12 mouse cellular contexts compared by ENCODE assay signal in genomic region chr11:94346611-94347010, GRCm38 (mm10). TPM values are rescaled to one million over a fixed set of nuclear protein-coding genes. Genes with fewer than 3 reads are reported as not detected.
DNase-seq lines count a peak whose midpoint lies in the region; ATAC-seq and TF ChIP-seq lines count a peak whose summit lies in the region.
"Had no signal": no experiment of that assay in that cellular context is flagged by ENCODE, and none has a peak within 500 bp of the region (broad histone marks: within the 10 kb centered on the region; RNA-seq: fewer than 3 reads in every experiment).

No protein-coding gene starts in this region.

- TF ChIP-seq EP300 in heart, postnatal 0 days (IDR thresholded peaks at IDR 0.05; ENCODE audit: low read depth): no peak
- TF ChIP-seq EP300 in heart, adult 2 months (IDR thresholded peaks at IDR 0.05; ENCODE audit: insufficient read depth, low read depth, low read length): no peak
- peak; percentile 82 for TF ChIP-seq EP300 in lung, postnatal 0 days (IDR thresholded peaks at IDR 0.05)

- no peaks in the 10 kb centered on the region for H3K79me2 ChIP-seq in heart, adult 2 months (replicated peaks; ENCODE audit: control insufficient read depth, insufficient read depth, low read length)

- H3K9ac ChIP-seq in heart, postnatal 0 days (replicated peaks; ENCODE audit: low read depth, low read length): no peak overlapping the region
- H3K9ac ChIP-seq in heart, adult 2 months (ENCODE audit: low read depth, low read length): no peak overlapping the region
- no peak overlapping the region for H3K9ac ChIP-seq in lung, postnatal 0 days (replicated peaks; ENCODE audit: low read depth)
- no peak overlapping the region for H3K9ac ChIP-seq in stomach, embryonic 16.5 days (ENCODE audit: low read length)
- H3K9ac ChIP-seq: forebrain, embryonic 13.5 days had no signal

- peak; percentile 60 for DNase-seq in heart, postnatal 0 days (ENCODE audit: low spot score)
- DNase-seq in heart, adult 2 months: no peak
- DNase-seq in lung, postnatal 0 days (ENCODE audit: low spot score): peak; percentile 89
- DNase-seq in lung, postnatal 14 days: no peak
- DNase-seq in adrenal gland, postnatal 36 days: peak; percentile 74 to 78
- no peak for DNase-seq in frontal cortex, postnatal 14 days (ENCODE audit: low spot score in 2 of 2)
- no peak for DNase-seq in spleen, adult 18-20 months
- DNase-seq: layer of hippocampus, postnatal 36 days had no signal

- WGBS in heart, postnatal 0 days: 26% methylated on average over 3 of the region's 3 CpGs
- 24% methylated on average over 3 of the region's 3 CpGs for WGBS in heart, adult 2 months
- WGBS in lung, postnatal 0 days: 14% methylated on average over 3 of the region's 3 CpGs
- WGBS in stomach, embryonic 16.5 days: 19% methylated on average over 3 of the region's 3 CpGs

- no peak overlapping the region for H3K4me2 ChIP-seq in heart, postnatal 0 days (ENCODE audit: low read depth, low read length)
- H3K4me2 ChIP-seq in lung, postnatal 0 days (replicated peaks; ENCODE audit: low read depth, low read length): no peak overlapping the region
- no peak overlapping the region; the same call in 1 of the 2 replicates for H3K4me2 ChIP-seq in stomach, embryonic 16.5 days (ENCODE audit: low read depth, low read length)
- H3K4me2 ChIP-seq: forebrain, embryonic 13.5 days had no signal

- H3K9me3 ChIP-seq in heart, postnatal 0 days (replicated peaks; ENCODE audit: control insufficient read depth, low read length): no peaks in the 10 kb centered on the region
- H3K9me3 ChIP-seq in lung, postnatal 0 days (ENCODE audit: low read length): no peaks in the 10 kb centered on the region
- no peaks in the 10 kb centered on the region for H3K9me3 ChIP-seq in stomach, embryonic 16.5 days (replicated peaks; ENCODE audit: control insufficient read depth, low read length)
- H3K9me3 ChIP-seq: forebrain, embryonic 13.5 days; midbrain, embryonic 10.5 days had no signal

- no peak for TF ChIP-seq CTCF in heart, postnatal 0 days (IDR thresholded peaks at IDR 0.05; ENCODE audit: low read depth)
- no peak for TF ChIP-seq CTCF in heart, adult 2 months (IDR thresholded peaks at IDR 0.05)
- TF ChIP-seq CTCF in lung, postnatal 0 days (IDR thresholded peaks at IDR 0.05): no peak

- TF ChIP-seq POLR2A in heart, adult 2 months (IDR thresholded peaks at IDR 0.05; ENCODE audit: insufficient read depth, low read depth, low read length): no peak

- intact Hi-C loops in heart, adult 2 months (cut with DNase I): no loop called here

- no peak overlapping the region for H3K27ac ChIP-seq in heart, postnatal 0 days (ENCODE audit: low read depth)
- no peak overlapping the region for H3K27ac ChIP-seq in heart, adult 2 months
- peak overlapping the region; percentile 63 for H3K27ac ChIP-seq in lung, postnatal 0 days (ENCODE audit: low read length)
- peak overlapping the region; percentile 80 for H3K27ac ChIP-seq in stomach, embryonic 16.5 days (ENCODE audit: low read length)
- H3K27ac ChIP-seq: forebrain, embryonic 13.5 days; midbrain, embryonic 10.5 days had no signal

- no peak overlapping the region for H3K4me3 ChIP-seq in heart, postnatal 0 days (ENCODE audit: low read depth, low read length)
- no peak overlapping the region for H3K4me3 ChIP-seq in heart, adult 2 months
- no peak overlapping the region for H3K4me3 ChIP-seq in lung, postnatal 0 days (ENCODE audit: low read depth, low read length)
- no peak overlapping the region for H3K4me3 ChIP-seq in stomach, embryonic 16.5 days (replicated peaks; ENCODE audit: low read length)
- H3K4me3 ChIP-seq: forebrain, embryonic 13.5 days; midbrain, embryonic 10.5 days had no signal

- H3K4me1 ChIP-seq in heart, postnatal 0 days (ENCODE audit: control insufficient read depth, insufficient read depth): peaks cover 5% of the 10 kb centered on the region; the same call in 1 of the 2 replicates
- H3K4me1 ChIP-seq in heart, adult 2 months (ENCODE audit: control insufficient read depth, insufficient read depth, low read length): no peaks in the 10 kb centered on the region; the same call in 1 of the 2 replicates
- peaks cover 21% of the 10 kb centered on the region for H3K4me1 ChIP-seq in lung, postnatal 0 days (ENCODE audit: insufficient read depth, low read depth, low read length)
- peaks cover 27% of the 10 kb centered on the region for H3K4me1 ChIP-seq in stomach, embryonic 16.5 days (ENCODE audit: control insufficient read depth, insufficient read depth, low read length)

- H3K36me3 ChIP-seq in heart, postnatal 0 days (replicated peaks; ENCODE audit: control insufficient read depth, insufficient read depth, low read length): no peaks in the 10 kb centered on the region
- no peaks in the 10 kb centered on the region for H3K36me3 ChIP-seq in heart, adult 2 months (ENCODE audit: control insufficient read depth, insufficient read depth, low read length)
- no peaks in the 10 kb centered on the region for H3K36me3 ChIP-seq in lung, postnatal 0 days (ENCODE audit: insufficient read depth, low read length)
- H3K36me3 ChIP-seq in stomach, embryonic 16.5 days (ENCODE audit: control insufficient read depth, insufficient read depth, low read length): no peaks in the 10 kb centered on the region
- H3K36me3 ChIP-seq: midbrain, embryonic 10.5 days had no signal

- peak; percentile 84 for ATAC-seq in heart, postnatal 0 days (ENCODE audit: insufficient read depth, low read depth)
- peak; percentile 86 for ATAC-seq in lung, postnatal 0 days
- ATAC-seq in stomach, embryonic 16.5 days (ENCODE audit: insufficient read depth, low FRiP score): peak; percentile 90
- ATAC-seq: forebrain, embryonic 13.5 days; hindbrain, embryonic 16.5 days had no signal

- H3K27me3 ChIP-seq in heart, postnatal 0 days (ENCODE audit: control insufficient read depth, insufficient read depth, low read length): no peaks in the 10 kb centered on the region
- H3K27me3 ChIP-seq in heart, adult 2 months (ENCODE audit: control insufficient read depth, insufficient read depth, low read length): no peaks in the 10 kb centered on the region
- H3K27me3 ChIP-seq in lung, postnatal 0 days (replicated peaks; ENCODE audit: insufficient read depth, low read length): no peaks in the 10 kb centered on the region
- no peaks in the 10 kb centered on the region for H3K27me3 ChIP-seq in stomach, embryonic 16.5 days (ENCODE audit: control insufficient read depth, insufficient read depth, low read length)

RNA-seq across cellular contexts. Expression of gene Ankrd40, which starts 18.8 kb away (rescaled TPM):
- 164 and 181 TPM in 2 replicates for total RNA-seq in heart, postnatal 0 days (2014; rRNA removed; ENCODE audit: low replicate concordance)
- 53.7 and 54.6 TPM in 2 replicates for polyA plus RNA-seq in heart, postnatal 0 days (2015; fragmentation: Nextera tagmentation; extraction: Ambion mirVana)
- total RNA-seq in heart, adult 2 months (2021): 100 to 1,000 TPM; 254 to 285 TPM
- 287 and 346 TPM in 2 replicates for polyA plus RNA-seq in heart, adult 2 months (2012; rRNA removed)
- polyA plus RNA-seq in lung, postnatal 0 days (2015; fragmentation: Nextera tagmentation; extraction: Ambion mirVana): 33.3 and 33.6 TPM in 2 replicates
- 100 to 1,000 TPM; 132 to 151 TPM for total RNA-seq in adrenal gland, postnatal 36 days (2021)
- 11.0 and 11.1 TPM in 2 replicates for polyA plus RNA-seq in stomach, embryonic 16.5 days (2015; fragmentation: Nextera tagmentation; extraction: Ambion mirVana)

RNA-seq across cellular contexts. Expression of gene Luc7l3, which starts 24.8 kb away (rescaled TPM):
- total RNA-seq in heart, postnatal 0 days (2014; rRNA removed; ENCODE audit: low replicate concordance): 17.9 and 29.2 TPM in 2 replicates
- polyA plus RNA-seq in heart, postnatal 0 days (2015; fragmentation: Nextera tagmentation; extraction: Ambion mirVana): 49.2 and 51.9 TPM in 2 replicates
- total RNA-seq in heart, adult 2 months (2021): 10 to 100 TPM; 32.1 to 36.0 TPM
- polyA plus RNA-seq in heart, adult 2 months (2012; rRNA removed): 8.1 and 17.2 TPM in 2 replicates
- 79.4 and 84.0 TPM in 2 replicates for polyA plus RNA-seq in lung, postnatal 0 days (2015; fragmentation: Nextera tagmentation; extraction: Ambion mirVana)
- 10 to 100 TPM; 59.5 to 69.8 TPM for total RNA-seq in adrenal gland, postnatal 36 days (2021)
- 96.7 and 112 TPM in 2 replicates for polyA plus RNA-seq in stomach, embryonic 16.5 days (2015; fragmentation: Nextera tagmentation; extraction: Ambion mirVana)

RNA-seq across cellular contexts. Expression of gene Abcc3, which starts 46.2 kb away (rescaled TPM):
- total RNA-seq in heart, postnatal 0 days (2014; rRNA removed; ENCODE audit: low replicate concordance): 2.2 and 14.5 TPM in 2 replicates
- polyA plus RNA-seq in heart, postnatal 0 days (2015; fragmentation: Nextera tagmentation; extraction: Ambion mirVana): 0.72 and 0.88 TPM in 2 replicates
- total RNA-seq in heart, adult 2 months (2021): 1 to 10 TPM; 1.6 to 2.3 TPM
- 1.8 and 2.0 TPM in 2 replicates for polyA plus RNA-seq in heart, adult 2 months (2012; rRNA removed)
- 8.7 and 10.4 TPM in 2 replicates for polyA plus RNA-seq in lung, postnatal 0 days (2015; fragmentation: Nextera tagmentation; extraction: Ambion mirVana)
- 1 to 10 TPM; 3.8 to 7.4 TPM for total RNA-seq in adrenal gland, postnatal 36 days (2021)
- 11.4 and 16.4 TPM in 2 replicates for polyA plus RNA-seq in stomach, embryonic 16.5 days (2015; fragmentation: Nextera tagmentation; extraction: Ambion mirVana)

Comparison
In these comparisons a context has a peak if more than half of its experiments do, and no peak if none do; other contexts are left out.
1. DNase-seq: peak in heart, postnatal 0 days (single experiment), lung, postnatal 0 days (single experiment) and adrenal gland, postnatal 36 days (2 of 2); none in heart, adult 2 months (0 of 2), lung, postnatal 14 days (single experiment), frontal cortex, postnatal 14 days (0 of 2) and spleen, adult 18-20 months (0 of 2).
2. H3K27ac ChIP-seq: peak in lung, postnatal 0 days (single experiment) and stomach, embryonic 16.5 days (single experiment); none in heart, postnatal 0 days (single experiment) and heart, adult 2 months (single experiment).
3. Peak in every context shown above with its lines, with median percentiles within 50 percentile points of each other: ATAC-seq.